Mouse (Mus musculus) left cerebral cortex, adult 2 months (tissue): ENCODE data around the gene Magi1. TPM values are rescaled to one million over a fixed set of nuclear protein-coding genes. Genes with fewer than 3 reads are reported as not detected.
"Not testable (repeated sequence)": the region's sequence is repeated elsewhere in the genome, so short reads cannot be mapped to it uniquely, and the experiment has no call there.

Experiments
- DNase-seq, 2 experiments: peaks; one replicate each; pipeline ENCODE4 v3.0.0; 2021 to 2022; ENCODE audit warnings: low spot score in 2 of 2, mixed read lengths in 1 of 2; ENCODE audit errors: extremely low spot score in 1 of 2
- H3K27ac ChIP-seq: fragments of 200-600 bp; 2 replicates; pipeline ENCODE4 v1.8.1; 2022
- H3K4me3 ChIP-seq: fragments of 200-600 bp; 2 replicates; pipeline ENCODE4 v1.8.1; 2022
- CTCF ChIP-seq: fragments of 200-600 bp; IDR thresholded peaks from 2 replicates; pipeline ENCODE4 v1.8.1; 2022; ENCODE audit warnings: antibody characterized with exemption, mild to moderate bottlenecking, moderate library complexity
- intact Hi-C: fragments of 180-260 bp; cut with DNase I; formaldehyde crosslinking; loops from one replicate; pipeline ENCODE4 v1.15.1; 2025
- total RNA-seq, 2 experiments: library from RNA; stranded (reverse); gene quantifications; 2 replicates each; pipeline ENCODE4 v1.2.3; 2021

The Magi1 gene
- total RNA-seq, 2 experiments from 2014 or later, result 87.5 to 94.2 TPM

DNA sequence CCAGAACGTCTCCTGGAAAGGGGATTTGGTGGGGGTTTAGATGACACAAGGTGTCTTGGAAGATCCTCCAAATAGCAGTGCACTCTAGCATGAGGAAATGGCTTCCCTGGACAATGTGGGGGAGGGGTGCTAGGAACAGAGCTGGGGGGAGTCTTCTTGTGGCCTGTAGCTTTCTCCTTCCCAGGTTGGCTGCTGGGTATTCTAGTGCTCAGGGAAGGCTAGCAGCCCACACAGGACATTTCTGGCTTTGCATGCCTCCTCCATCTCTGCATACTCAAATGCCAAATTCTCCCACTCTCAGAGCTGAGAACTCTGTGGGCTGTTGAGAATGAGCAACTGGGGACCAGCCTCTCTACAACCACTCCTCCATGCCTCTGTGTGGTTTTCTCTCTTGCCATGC is 622.6 kb downstream of the Magi1 start:
- DNase-seq, result peak; percentile 35 to 58
- TF ChIP-seq CTCF, result no peak
- Histone ChIP-seq H3K27ac (peak overlapping the region; percentile 65; the same call in 1 of the 2 replicates), H3K4me3 (no peak overlapping the region)
- intact Hi-C loops, result loop anchor here (5.0 kb wide), 1 partner anchor 56 kb away; no protein-coding TSS in a partner anchor

DNA sequence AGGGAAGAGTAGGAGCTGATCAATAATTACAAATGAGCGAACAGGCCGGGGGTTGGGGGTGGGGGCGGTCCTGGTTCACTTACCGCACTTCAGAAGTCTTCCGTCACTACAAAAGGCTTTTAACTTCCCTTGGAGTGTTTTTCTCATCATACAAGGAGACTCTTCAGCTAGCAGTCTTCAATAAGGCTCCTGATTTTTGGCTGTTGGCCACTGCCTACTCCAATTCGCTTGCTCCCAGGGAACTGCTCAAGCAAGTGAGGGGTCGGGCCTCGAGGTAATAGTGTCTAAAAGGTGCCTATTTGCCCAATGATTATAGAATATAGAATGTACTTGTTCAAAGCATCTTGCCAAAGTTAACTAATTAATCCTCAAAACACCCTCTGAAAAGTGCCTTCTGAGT is 624.2 kb downstream of the Magi1 start:
- no peak for TF ChIP-seq CTCF
- intact Hi-C loops, result loop anchor here (5.0 to 10.0 kb wide), 2 partner anchors 87 to 325 kb away; no protein-coding TSS in a partner anchor
- no peak overlapping the region for H3K27ac ChIP-seq
- DNase-seq, result no peak
- no peak overlapping the region for H3K4me3 ChIP-seq

DNA sequence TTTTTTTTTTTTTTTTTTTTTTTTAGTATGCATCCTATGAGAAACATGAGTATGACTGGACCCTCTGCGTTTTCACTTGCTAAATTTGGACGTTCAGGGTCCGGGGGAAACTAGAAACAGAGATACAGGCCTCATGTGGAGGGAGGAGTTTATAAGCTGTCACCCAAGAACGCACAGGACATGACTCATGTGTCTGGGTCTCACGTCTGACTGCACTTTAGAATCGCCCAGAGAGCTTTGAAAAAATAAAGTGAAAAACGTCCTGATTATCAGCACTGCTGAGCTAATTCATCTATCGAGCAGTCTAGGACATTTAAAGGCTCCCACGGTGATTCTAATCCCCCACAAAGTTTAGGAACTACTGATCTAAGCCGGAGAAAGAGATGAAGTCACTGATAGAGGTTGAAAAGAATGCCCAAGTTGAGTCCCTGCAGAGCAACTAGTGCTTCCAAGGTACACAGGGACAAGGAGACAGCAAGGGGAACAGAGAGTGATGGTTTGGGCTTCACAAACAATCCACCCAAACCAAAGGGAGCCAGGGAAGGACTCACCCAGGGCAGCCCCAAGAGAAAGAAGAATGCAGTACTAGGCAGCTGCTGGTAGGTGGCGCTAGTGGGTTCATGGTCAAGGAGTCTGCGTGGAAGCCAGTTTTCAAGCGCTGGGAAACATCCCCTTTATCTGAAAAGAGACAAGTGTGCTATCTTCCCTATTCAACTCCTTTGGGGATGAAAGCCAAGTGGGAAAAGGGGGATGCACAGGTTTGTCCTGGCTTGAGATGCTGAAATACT is 626.3 kb downstream of the Magi1 start:
- TF ChIP-seq CTCF, result peak; percentile 83
- Histone ChIP-seq H3K4me3 (no peak overlapping the region), H3K27ac (no peak overlapping the region)
- intact Hi-C loops, result loop anchor here (5.0 to 10.0 kb wide), 2 partner anchors 85 to 327 kb away; no protein-coding TSS in a partner anchor
- peak; percentile 53 to 66 for DNase-seq

DNA sequence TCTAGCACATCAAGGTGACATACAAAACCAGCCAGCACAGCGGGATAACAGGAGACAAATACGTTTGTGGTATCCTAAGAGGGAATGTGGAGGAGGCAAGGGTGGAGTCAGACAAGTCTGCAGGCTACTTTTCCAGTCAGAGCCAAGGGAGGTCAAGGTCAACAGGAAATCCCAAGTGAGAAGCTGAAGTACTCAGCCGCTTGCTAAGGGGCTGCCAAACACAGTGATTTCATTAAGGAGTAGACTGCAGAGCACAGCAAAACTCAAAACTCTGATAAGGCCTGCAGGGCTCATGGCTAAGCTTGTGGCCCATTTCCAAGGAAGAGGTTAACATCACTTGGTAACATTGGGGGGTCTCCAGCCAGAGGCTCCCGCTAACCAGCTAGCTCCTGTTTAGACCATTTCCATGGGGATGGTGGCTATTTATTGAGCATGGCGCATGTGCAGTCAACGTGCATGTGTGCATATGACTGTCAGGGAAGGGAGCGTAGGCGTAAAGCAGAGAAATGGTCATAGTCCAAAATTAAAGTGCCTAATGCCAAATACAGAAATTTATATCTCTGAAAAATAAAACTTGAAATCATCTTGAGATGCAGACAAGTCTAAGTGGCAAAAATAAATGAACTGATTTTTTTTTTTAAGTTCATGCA is 635.0 kb downstream of the Magi1 start:
- Histone ChIP-seq H3K4me3 (no peak overlapping the region), H3K27ac (no peak overlapping the region)
- no peak for DNase-seq
- intact Hi-C loops, result no loop called here
- no peak for TF ChIP-seq CTCF

DNA sequence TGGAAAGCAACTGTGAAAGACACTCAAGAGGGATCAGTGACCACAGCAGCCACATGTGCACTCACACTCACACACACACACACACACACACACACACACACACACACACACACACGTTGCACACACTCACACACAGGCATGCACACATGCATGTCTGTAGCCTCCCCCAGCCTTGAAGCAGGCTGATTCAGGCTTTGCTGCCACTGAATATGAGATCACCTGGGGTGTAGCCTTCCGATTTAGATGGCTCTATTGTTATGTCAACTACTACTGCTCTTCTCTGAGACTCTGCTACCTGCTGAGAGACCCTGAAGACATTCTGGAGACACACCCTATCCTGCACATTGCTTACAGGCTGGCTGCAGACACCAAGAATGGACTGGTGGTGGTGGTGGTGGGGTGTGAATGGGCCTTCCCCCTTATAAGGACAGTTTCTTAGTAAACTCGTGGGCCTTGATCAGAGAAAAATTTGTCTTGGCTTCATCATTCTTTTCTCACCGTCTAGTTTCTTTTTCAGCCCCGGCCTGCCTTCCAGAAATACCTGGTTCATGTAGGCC is 653.9 kb downstream of the Magi1 start:
- intact Hi-C loops, H3K27ac ChIP-seq, DNase-seq, H3K4me3 ChIP-seq: not testable (repeated sequence)

DNA sequence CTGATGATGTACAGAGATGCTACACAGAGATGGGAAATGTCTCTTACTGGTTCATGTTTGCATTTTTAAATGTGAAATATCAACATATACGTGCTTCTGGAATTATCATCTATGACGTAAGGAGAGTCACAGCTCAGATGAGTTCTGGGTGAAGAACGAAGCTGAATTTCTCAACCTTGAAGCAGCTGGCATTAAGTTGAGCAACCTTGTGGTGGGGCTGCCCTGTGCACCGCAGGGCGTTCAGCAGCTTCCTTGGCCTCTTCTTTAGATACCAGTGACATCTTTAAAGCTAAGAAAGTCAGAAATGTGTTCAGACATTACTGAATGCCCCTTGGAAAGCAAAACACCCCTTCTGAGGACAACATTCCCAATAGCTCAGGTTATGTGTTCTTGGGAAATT is 656.5 kb downstream of the Magi1 start:
- DNase-seq, result no peak
- intact Hi-C loops, result no loop called here
- no peak for TF ChIP-seq CTCF
- Histone ChIP-seq H3K27ac (no peak overlapping the region), H3K4me3 (no peak overlapping the region)

Other genes with a start within 250 kb of the Magi1 start
- 10 to 100 TPM; 17.1 to 19.3 TPM for gene Slc25a26, start 216.4 kb upstream of the Magi1 start, total RNA-seq